Mouse (Mus musculus) megakaryocyte, embryonic 14.5 days (primary cell): ENCODE data around the gene Dock9.

ENCODE experiments used
- FLI1 ChIP-seq: IDR thresholded peaks from 2 replicates; pipeline ENCODE4 v1.6.1; 2012; ENCODE audit warnings: low read length, inconsistent platforms, mixed read lengths
- GATA1 ChIP-seq: IDR thresholded peaks from 3 replicates; pipeline ENCODE4 v1.6.1; 2012; ENCODE audit warnings: mixed read lengths, low read length, inconsistent platforms, borderline replicate concordance

GRCm38 (mm10) chr14:121606433-121606832, 191.2 kb downstream of the Dock9 start:
- TF ChIP-seq GATA1 (no peak), FLI1 (no peak)
